Mouse (Mus musculus): ENCODE data around the gene Ccdc92b. TPM values are rescaled to one million over a fixed set of nuclear protein-coding genes. Genes with fewer than 3 reads are reported as not detected.

The Ccdc92b gene
- polyA plus RNA-seq, 1 experiment from 2014 or later = 1.2 TPM

GRCm38 (mm10) chr11:74667582-74668010, 48.2 kb downstream of the Ccdc92b start:
- Histone ChIP-seq H3K9ac (ENCODE audit: low read depth, low read length) (no peak overlapping the region), H3K4me2 (replicated peaks; ENCODE audit: low read depth, low read length) (no peak overlapping the region), H3K27ac (ENCODE audit: low read depth, low read length) (no peak overlapping the region), H3K36me3 (ENCODE audit: control insufficient read depth, insufficient read depth, low read length) (peaks cover 13% of the 10 kb centered on the region; the same call in 1 of the 2 replicates), H3K4me3 (ENCODE audit: low read depth, low read length) (no peak overlapping the region), H3K4me1 (replicated peaks; ENCODE audit: control insufficient read depth, insufficient read depth, low read length) (no peaks in the 10 kb centered on the region), H3K27me3 (ENCODE audit: control insufficient read depth, insufficient read depth, low read length) (no peaks in the 10 kb centered on the region), H3K9me3 (ENCODE audit: control insufficient read depth, low read length) (no peaks in the 10 kb centered on the region)
- WGBS = 93% methylated on average over 13 of the region's 13 CpGs
- DNase-seq (ENCODE audit: low spot score) (no peak), ATAC-seq (ENCODE audit: low FRiP score) (no peak)

DNA sequence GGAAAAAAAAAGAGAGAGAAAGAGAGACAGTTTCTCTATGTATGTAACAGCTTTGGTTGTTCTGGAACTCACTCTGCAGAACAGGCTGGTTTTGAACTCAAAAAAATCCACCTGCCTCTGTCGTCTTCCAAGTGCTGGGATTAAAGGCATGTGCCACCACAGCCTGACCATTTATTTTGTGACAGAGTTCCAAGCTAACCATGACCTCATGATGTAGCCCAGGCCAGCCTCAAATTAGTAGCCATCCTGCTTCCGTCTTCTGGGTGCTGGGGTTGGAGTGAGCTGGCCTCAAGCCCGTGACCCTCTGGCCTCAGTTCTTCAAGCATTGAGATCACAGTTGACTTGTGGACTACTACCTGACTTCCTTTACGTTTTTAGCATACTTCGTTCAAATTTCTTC, 49.1 kb downstream of the Ccdc92b start:
- no peaks in the 10 kb centered on the region for H3K27me3 ChIP-seq (ENCODE audit: control insufficient read depth, insufficient read depth, low read length)
- H3K36me3 ChIP-seq (ENCODE audit: control insufficient read depth, insufficient read depth, low read length) = peaks cover 13% of the 10 kb centered on the region; the same call in 1 of the 2 replicates
- H3K4me1 ChIP-seq (replicated peaks; ENCODE audit: control insufficient read depth, insufficient read depth, low read length) = no peaks in the 10 kb centered on the region
- no peak for ATAC-seq (ENCODE audit: low FRiP score)
- H3K9me3 ChIP-seq (ENCODE audit: control insufficient read depth, low read length) = no peaks in the 10 kb centered on the region
- 90% methylated on average over 5 of the region's 5 CpGs for WGBS
- H3K9ac ChIP-seq (ENCODE audit: low read depth, low read length) = no peak overlapping the region
- no peak overlapping the region for H3K4me2 ChIP-seq (replicated peaks; ENCODE audit: low read depth, low read length)
- H3K27ac ChIP-seq (ENCODE audit: low read depth, low read length) = no peak overlapping the region
- no peak for DNase-seq (ENCODE audit: low spot score)
- no peak overlapping the region for H3K4me3 ChIP-seq (ENCODE audit: low read depth, low read length)

DNA sequence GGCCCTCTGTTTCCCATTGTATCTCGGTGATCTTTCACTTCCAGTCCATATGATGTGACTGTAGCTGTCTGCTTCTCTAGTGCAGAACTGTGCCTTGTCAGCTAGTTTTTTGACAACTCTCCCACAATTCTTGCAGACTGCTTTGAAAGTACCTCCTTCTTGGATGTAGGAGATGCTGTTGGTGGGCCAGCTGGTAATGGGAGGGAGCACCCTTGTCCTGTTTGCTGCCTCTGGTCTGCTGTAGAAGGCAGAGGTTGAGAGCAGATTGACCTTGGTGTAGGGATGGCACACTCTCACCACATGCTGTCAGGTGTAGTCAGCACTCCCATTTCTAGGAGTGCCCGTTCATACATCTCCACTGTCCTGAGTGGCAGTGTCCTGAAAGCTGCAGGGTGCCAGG, 49.6 kb downstream of the Ccdc92b start:
- DNase-seq (ENCODE audit: low spot score) = no peak
- H3K4me3 ChIP-seq (ENCODE audit: low read depth, low read length) = no peak overlapping the region
- 95% methylated on average over 2 of the region's 2 CpGs for WGBS

GRCm38 (mm10) chr11:74670151-74670550, 50.7 kb downstream of the Ccdc92b start:
- Histone ChIP-seq H3K27ac (ENCODE audit: low read depth, low read length) (no peak overlapping the region), H3K36me3 (ENCODE audit: control insufficient read depth, insufficient read depth, low read length) (peaks cover 8% of the 10 kb centered on the region; the same call in 1 of the 2 replicates), H3K4me3 (ENCODE audit: low read depth, low read length) (no peak overlapping the region), H3K9ac (ENCODE audit: low read depth, low read length) (no peak overlapping the region), H3K4me2 (replicated peaks; ENCODE audit: low read depth, low read length) (no peak overlapping the region), H3K4me1 (replicated peaks; ENCODE audit: control insufficient read depth, insufficient read depth, low read length) (no peaks in the 10 kb centered on the region), H3K9me3 (ENCODE audit: control insufficient read depth, low read length) (no peaks in the 10 kb centered on the region), H3K27me3 (ENCODE audit: control insufficient read depth, insufficient read depth, low read length) (no peaks in the 10 kb centered on the region)
- no peak for ATAC-seq (ENCODE audit: low FRiP score)
- no peak for DNase-seq (ENCODE audit: low spot score)

More for the DNA sequence above, 49.6 kb downstream of the Ccdc92b start:
- no peak for ATAC-seq (ENCODE audit: low FRiP score)
- no peaks in the 10 kb centered on the region for H3K27me3 ChIP-seq (ENCODE audit: control insufficient read depth, insufficient read depth, low read length)
- H3K4me2 ChIP-seq (replicated peaks; ENCODE audit: low read depth, low read length) = no peak overlapping the region
- H3K36me3 ChIP-seq (ENCODE audit: control insufficient read depth, insufficient read depth, low read length) = peaks cover 8% of the 10 kb centered on the region; the same call in 1 of the 2 replicates
- no peaks in the 10 kb centered on the region for H3K9me3 ChIP-seq (ENCODE audit: control insufficient read depth, low read length)
- H3K4me1 ChIP-seq (replicated peaks; ENCODE audit: control insufficient read depth, insufficient read depth, low read length) = no peaks in the 10 kb centered on the region
- no peak overlapping the region for H3K27ac ChIP-seq (ENCODE audit: low read depth, low read length)
- H3K9ac ChIP-seq (ENCODE audit: low read depth, low read length) = no peak overlapping the region

DNA sequence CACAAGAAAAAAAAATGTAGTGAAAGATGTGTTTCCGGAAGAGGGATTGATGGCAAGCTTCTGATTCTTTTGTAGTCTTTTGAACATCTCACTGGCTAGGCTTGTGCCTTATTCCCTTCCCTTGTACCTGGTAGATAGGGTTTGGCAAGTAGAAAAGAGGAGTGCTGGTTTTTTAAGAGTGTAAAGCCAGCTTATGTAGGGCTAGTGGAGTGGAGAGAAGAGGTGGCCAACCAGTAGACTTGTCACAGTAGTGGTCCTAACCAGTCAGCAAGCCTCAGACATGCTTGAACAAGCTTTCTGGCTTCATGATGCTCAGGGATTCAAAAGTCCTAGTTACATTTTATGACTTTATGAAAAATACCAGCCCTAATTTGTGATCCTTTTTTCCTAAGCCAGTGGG, 51.6 kb downstream of the Ccdc92b start:
- no peak overlapping the region for H3K4me3 ChIP-seq (ENCODE audit: low read depth, low read length)
- H3K4me1 ChIP-seq (replicated peaks; ENCODE audit: control insufficient read depth, insufficient read depth, low read length) = no peaks in the 10 kb centered on the region
- H3K9ac ChIP-seq (ENCODE audit: low read depth, low read length) = no peak overlapping the region
- 91% methylated on average over 1 of the region's 1 CpGs for WGBS
- H3K4me2 ChIP-seq (replicated peaks; ENCODE audit: low read depth, low read length) = no peak overlapping the region
- no peaks in the 10 kb centered on the region for H3K9me3 ChIP-seq (ENCODE audit: control insufficient read depth, low read length)
- H3K27ac ChIP-seq (ENCODE audit: low read depth, low read length) = no peak overlapping the region
- no peaks in the 10 kb centered on the region for H3K27me3 ChIP-seq (ENCODE audit: control insufficient read depth, insufficient read depth, low read length)
- ATAC-seq (ENCODE audit: low FRiP score) = no peak
- peaks cover 8% of the 10 kb centered on the region; the same call in 1 of the 2 replicates for H3K36me3 ChIP-seq (ENCODE audit: control insufficient read depth, insufficient read depth, low read length)
- no peak for DNase-seq (ENCODE audit: low spot score)

- no peaks in the 10 kb centered on the region for H3K4me1 ChIP-seq (replicated peaks; ENCODE audit: control insufficient read depth, insufficient read depth, low read length)
- H3K27ac ChIP-seq (ENCODE audit: low read depth, low read length) = no peak overlapping the region
- DNase-seq (ENCODE audit: low spot score) = no peak
- no peaks in the 10 kb centered on the region for H3K9me3 ChIP-seq (ENCODE audit: control insufficient read depth, low read length)
- 0 out of 2 replicates have a peak, but pooled peaks cover 4% of the 10 kb centered on the region for H3K36me3 ChIP-seq (ENCODE audit: control insufficient read depth, insufficient read depth, low read length)
- 92% methylated on average over 5 of the region's 5 CpGs for WGBS
- H3K4me2 ChIP-seq (replicated peaks; ENCODE audit: low read depth, low read length) = no peak overlapping the region
- no peak overlapping the region for H3K9ac ChIP-seq (ENCODE audit: low read depth, low read length)
- H3K27me3 ChIP-seq (ENCODE audit: control insufficient read depth, insufficient read depth, low read length) = no peaks in the 10 kb centered on the region
- no peak overlapping the region for H3K4me3 ChIP-seq (ENCODE audit: low read depth, low read length)
- no peak for ATAC-seq (ENCODE audit: low FRiP score)
Observed at GRCm38 (mm10) chr11:74671839-74672238, 52.4 kb downstream of the Ccdc92b start.

- H3K27me3 ChIP-seq (ENCODE audit: control insufficient read depth, insufficient read depth, low read length) = no peaks in the 10 kb centered on the region
- no peak overlapping the region for H3K4me3 ChIP-seq (ENCODE audit: low read depth, low read length)
- 82% methylated on average over 6 of the region's 6 CpGs for WGBS
- no peak for ATAC-seq (ENCODE audit: low FRiP score)
- H3K27ac ChIP-seq (ENCODE audit: low read depth, low read length) = no peak overlapping the region
- no peak overlapping the region for H3K4me2 ChIP-seq (replicated peaks; ENCODE audit: low read depth, low read length)
- no peak for DNase-seq (ENCODE audit: low spot score)
- no peaks in the 10 kb centered on the region for H3K9me3 ChIP-seq (ENCODE audit: control insufficient read depth, low read length)
- H3K4me1 ChIP-seq (replicated peaks; ENCODE audit: control insufficient read depth, insufficient read depth, low read length) = no peaks in the 10 kb centered on the region
- H3K36me3 ChIP-seq (ENCODE audit: control insufficient read depth, insufficient read depth, low read length) = 0 out of 2 replicates have a peak, but pooled peaks cover 4% of the 10 kb centered on the region
- no peak overlapping the region for H3K9ac ChIP-seq (ENCODE audit: low read depth, low read length)
Observed at GRCm38 (mm10) chr11:74672901-74673513, 53.6 kb downstream of the Ccdc92b start.

GRCm38 (mm10) chr11:74673561-74673960, 54.2 kb downstream of the Ccdc92b start:
- H3K27ac ChIP-seq (ENCODE audit: low read depth, low read length) = no peak overlapping the region
- H3K9me3 ChIP-seq (ENCODE audit: control insufficient read depth, low read length) = no peaks in the 10 kb centered on the region
- WGBS = 93% methylated on average over 1 of the region's 1 CpGs
- DNase-seq (ENCODE audit: low spot score) (no peak), ATAC-seq (ENCODE audit: low FRiP score) (no peak)
- 0 out of 2 replicates have a peak, but pooled peaks cover 4% of the 10 kb centered on the region for H3K36me3 ChIP-seq (ENCODE audit: control insufficient read depth, insufficient read depth, low read length)
- no peak overlapping the region for H3K9ac ChIP-seq (ENCODE audit: low read depth, low read length)
- H3K4me1 ChIP-seq (replicated peaks; ENCODE audit: control insufficient read depth, insufficient read depth, low read length) = no peaks in the 10 kb centered on the region
- H3K4me2 ChIP-seq (replicated peaks; ENCODE audit: low read depth, low read length) = no peak overlapping the region
- no peak overlapping the region for H3K4me3 ChIP-seq (ENCODE audit: low read depth, low read length)
- no peaks in the 10 kb centered on the region for H3K27me3 ChIP-seq (ENCODE audit: control insufficient read depth, insufficient read depth, low read length)

GRCm38 (mm10) chr11:74674713-74675112, 55.3 kb downstream of the Ccdc92b start:
- Histone ChIP-seq H3K4me1 (replicated peaks; ENCODE audit: control insufficient read depth, insufficient read depth, low read length) (no peaks in the 10 kb centered on the region), H3K27me3 (ENCODE audit: control insufficient read depth, insufficient read depth, low read length) (no peaks in the 10 kb centered on the region), H3K4me2 (replicated peaks; ENCODE audit: low read depth, low read length) (no peak overlapping the region), H3K27ac (ENCODE audit: low read depth, low read length) (no peak overlapping the region), H3K9ac (ENCODE audit: low read depth, low read length) (no peak overlapping the region), H3K9me3 (ENCODE audit: control insufficient read depth, low read length) (no peaks in the 10 kb centered on the region), H3K4me3 (ENCODE audit: low read depth, low read length) (no peak overlapping the region), H3K36me3 (ENCODE audit: control insufficient read depth, insufficient read depth, low read length) (0 out of 2 replicates have a peak, but pooled peaks cover 7% of the 10 kb centered on the region)
- WGBS = 94% methylated on average over 8 of the region's 8 CpGs
- ATAC-seq (ENCODE audit: low FRiP score) (no peak), DNase-seq (ENCODE audit: low spot score) (no peak)

Measured in hindbrain, embryonic 11.5 days (tissue).